Mouse (Mus musculus): Measurements from ENCODE around the gene Rhoa. TPM values are rescaled to one million over a fixed set of nuclear protein-coding genes. Genes with fewer than 3 reads are reported as not detected.
A peak's percentile ranks its signal among the peaks of the same experiment; 100 is the strongest.

The Rhoa gene
- polyA plus RNA-seq, 1 experiment, result 154 TPM

GRCm38 (mm10) chr9:108318462-108318861 is 12.5 kb downstream of the Rhoa start:
- no peak for TF ChIP-seq GATA1 (IDR thresholded peaks at IDR 0.05; ENCODE audit: low read length)

- TF ChIP-seq GATA1 (IDR thresholded peaks at IDR 0.05; ENCODE audit: low read length), result no peak
These were observed 18.9 kb downstream of the Rhoa start for GRCm38 (mm10) chr9:108324784-108325183.

- TF ChIP-seq GATA1 (IDR thresholded peaks at IDR 0.05; ENCODE audit: low read length), result no peak
These were observed 19.9 kb downstream of the Rhoa start for GRCm38 (mm10) chr9:108325811-108326210.

- no peak for TF ChIP-seq GATA1 (IDR thresholded peaks at IDR 0.05; ENCODE audit: low read length)
These were observed 32.1 kb downstream of the Rhoa start for GRCm38 (mm10) chr9:108337848-108338550.

- TF ChIP-seq GATA1 (IDR thresholded peaks at IDR 0.05; ENCODE audit: low read length), result no peak
These were observed 32.6 kb downstream of the Rhoa start for GRCm38 (mm10) chr9:108338551-108338885.

DNA sequence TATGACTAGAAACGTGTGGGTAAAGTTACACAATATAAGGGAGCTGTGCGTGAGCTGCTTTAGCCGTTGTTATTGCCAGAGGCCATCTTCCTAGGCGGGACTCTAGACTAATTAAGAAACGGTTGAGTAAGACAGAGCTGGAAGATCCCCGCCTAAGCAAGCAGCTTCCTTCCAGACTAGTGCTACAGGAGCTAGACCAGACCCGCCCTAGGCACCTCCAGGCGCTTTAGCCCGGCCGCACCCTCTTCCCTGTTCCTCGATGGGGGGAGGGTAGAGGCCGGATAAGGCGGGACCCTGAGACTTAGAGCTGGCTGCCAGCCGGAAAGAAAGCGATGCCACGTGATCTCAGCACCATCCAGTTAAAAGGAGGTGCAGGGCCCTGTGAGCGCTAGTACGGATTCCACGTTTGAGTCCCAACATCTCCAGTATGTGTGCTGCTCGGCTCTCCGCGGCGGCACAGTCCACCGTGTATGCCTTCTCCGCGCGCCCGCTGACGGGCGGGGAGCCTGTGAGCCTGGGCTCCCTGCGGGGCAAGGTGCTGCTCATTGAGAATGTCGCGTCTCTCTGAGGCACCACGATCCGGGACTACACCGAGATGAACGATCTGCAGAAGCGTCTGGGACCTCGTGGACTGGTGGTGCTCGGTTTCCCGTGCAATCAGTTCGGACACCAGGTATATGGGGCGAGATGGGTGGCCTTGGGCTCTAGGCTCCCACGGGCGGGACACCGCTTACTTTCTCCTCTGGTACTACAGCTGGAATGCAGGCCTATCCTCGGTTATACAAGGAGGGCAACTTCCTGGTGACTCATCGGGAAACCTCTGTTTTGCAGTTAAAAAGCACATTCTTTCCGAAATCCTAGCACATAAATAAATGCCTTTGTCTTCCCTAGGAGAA is 33.2 kb downstream of the Rhoa start, which contains the start of gene Gpx1:
Gene Gpx1, plus strand, starts transcription at position 18 of the 896 bp plus-strand sequence.
- TF ChIP-seq GATA1 (IDR thresholded peaks at IDR 0.05; ENCODE audit: low read length), result no peak

DNA sequence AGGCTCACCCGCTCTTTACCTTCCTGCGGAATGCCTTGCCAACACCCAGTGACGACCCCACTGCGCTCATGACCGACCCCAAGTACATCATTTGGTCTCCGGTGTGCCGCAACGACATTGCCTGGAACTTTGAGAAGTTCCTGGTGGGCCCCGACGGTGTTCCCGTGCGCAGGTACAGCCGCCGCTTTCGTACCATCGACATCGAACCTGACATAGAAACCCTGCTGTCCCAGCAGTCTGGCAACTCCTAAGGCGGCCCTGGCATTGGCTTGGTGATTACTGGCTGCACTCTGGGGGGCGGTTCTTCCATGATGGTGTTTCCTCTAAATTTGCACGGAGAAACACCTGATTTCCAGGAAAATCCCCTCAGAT is 33.9 kb downstream of the Rhoa start:
- TF ChIP-seq GATA1 (IDR thresholded peaks at IDR 0.05; ENCODE audit: low read length), result no peak

DNA sequence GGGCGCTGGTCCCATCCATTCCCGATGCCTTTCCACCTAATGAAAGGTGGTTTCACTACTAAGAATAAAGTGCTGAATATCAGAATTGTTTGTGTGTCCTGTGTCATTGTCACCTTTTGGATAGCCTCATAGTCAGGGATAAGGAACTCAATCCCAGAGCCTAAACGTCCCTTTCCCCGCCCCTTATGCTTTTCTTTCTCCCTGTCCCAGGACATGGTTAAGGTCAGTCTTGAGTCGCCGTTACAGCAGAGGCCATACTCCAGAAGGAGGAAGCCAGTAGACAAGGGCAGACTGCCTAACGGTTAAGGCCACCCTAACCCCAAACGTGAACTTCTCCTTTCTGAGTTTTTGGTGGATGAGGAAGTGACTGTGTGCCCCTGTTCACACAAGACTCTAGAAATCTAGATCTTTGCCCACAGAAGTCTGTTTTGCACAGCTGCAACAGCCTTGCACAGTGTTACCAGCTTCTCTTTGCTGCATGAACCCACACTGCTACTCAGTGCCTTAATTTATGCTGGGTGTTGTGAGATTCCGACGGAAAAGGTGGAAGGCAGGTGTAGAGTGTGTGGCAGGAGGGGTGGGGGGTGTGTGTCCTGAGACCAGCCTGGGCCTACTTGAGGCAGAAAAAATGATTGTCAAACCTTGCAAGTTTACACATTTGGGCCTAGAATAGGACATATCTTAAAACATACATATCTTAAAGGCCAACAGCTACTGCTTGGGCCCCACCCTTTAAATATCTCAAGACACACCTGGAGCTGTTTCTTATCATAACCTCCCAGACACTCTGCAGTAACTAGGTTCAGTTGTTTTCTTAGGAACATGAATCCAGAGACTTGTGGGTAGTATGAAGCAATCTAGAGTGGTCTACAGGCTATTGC is 34.6 kb downstream of the Rhoa start:
- peak; percentile 42 for TF ChIP-seq GATA1 (IDR thresholded peaks at IDR 0.05; ENCODE audit: low read length)

- TF ChIP-seq GATA1 (IDR thresholded peaks at IDR 0.05; ENCODE audit: low read length), result no peak
These were observed 35.2 kb downstream of the Rhoa start for GRCm38 (mm10) chr9:108341139-108341475.

- no peak for TF ChIP-seq GATA1 (IDR thresholded peaks at IDR 0.05; ENCODE audit: low read length)
These were observed 35.9 kb downstream of the Rhoa start for GRCm38 (mm10) chr9:108341801-108342200.

GRCm38 (mm10) chr9:108342301-108342831 is 36.4 kb downstream of the Rhoa start:
- TF ChIP-seq GATA1 (IDR thresholded peaks at IDR 0.05; ENCODE audit: low read length), result no peak

GRCm38 (mm10) chr9:108343331-108343730 is 37.4 kb downstream of the Rhoa start:
- no peak for TF ChIP-seq GATA1 (IDR thresholded peaks at IDR 0.05; ENCODE audit: low read length)

GRCm38 (mm10) chr9:108343835-108344234 is 37.9 kb downstream of the Rhoa start:
- TF ChIP-seq GATA1 (IDR thresholded peaks at IDR 0.05; ENCODE audit: low read length), result no peak

DNA sequence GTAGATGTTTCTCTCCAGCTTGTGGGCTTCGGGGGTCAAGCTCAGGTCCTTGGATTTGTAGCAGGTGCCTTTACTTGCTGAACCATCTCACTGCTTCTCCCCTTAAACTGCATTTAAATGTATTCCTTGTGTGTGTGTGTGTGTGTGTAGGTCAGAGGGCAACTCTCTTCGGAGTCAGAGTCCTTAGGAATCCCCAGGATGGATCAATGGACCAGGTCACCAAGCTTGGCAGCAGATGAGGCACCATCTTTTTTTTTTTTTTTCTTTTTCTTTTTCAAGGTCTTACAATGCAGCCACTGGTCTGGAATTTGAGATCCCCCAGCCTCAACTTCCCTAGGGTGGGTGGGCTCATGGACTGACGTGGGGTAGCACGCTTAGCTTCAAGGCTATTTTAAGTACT is 38.5 kb downstream of the Rhoa start:
- no peak for TF ChIP-seq GATA1 (IDR thresholded peaks at IDR 0.05; ENCODE audit: low read length)

DNA sequence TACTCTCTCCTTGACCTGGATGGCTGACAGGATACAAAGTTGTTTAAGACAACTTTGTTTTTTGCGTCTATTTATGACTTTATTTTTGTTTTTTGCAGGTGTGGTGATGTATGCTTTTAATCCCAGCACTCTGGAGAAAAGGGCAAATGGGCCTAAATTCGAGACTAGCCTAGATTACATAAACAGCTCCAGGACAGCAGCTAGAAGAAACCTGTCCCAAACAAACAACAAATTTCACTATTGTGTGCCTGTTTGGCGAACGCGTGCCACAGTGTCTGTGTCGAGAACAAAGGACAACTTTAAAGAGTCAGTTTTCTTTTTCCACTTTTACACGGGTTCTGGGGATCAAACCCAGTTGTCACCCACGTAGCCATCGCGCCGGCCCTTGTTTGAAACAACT is 41.1 kb downstream of the Rhoa start:
- TF ChIP-seq GATA1 (IDR thresholded peaks at IDR 0.05; ENCODE audit: low read length), result no peak

All from G1E-ER4 (cell line).